Mouse (Mus musculus): Measurements from ENCODE around the gene Mndal. TPM values are rescaled to one million over a fixed set of nuclear protein-coding genes. Genes with fewer than 3 reads are reported as not detected.
"Not testable (repeated sequence)": the region's sequence is repeated elsewhere in the genome, so short reads cannot be mapped to it uniquely, and the experiment has no call there.

Gene Mndal
- polyA plus RNA-seq (2016; fragmentation: Nextera tagmentation; extraction: Ambion mirVana) = 0.21 and 0.37 TPM in 2 replicates

DNA sequence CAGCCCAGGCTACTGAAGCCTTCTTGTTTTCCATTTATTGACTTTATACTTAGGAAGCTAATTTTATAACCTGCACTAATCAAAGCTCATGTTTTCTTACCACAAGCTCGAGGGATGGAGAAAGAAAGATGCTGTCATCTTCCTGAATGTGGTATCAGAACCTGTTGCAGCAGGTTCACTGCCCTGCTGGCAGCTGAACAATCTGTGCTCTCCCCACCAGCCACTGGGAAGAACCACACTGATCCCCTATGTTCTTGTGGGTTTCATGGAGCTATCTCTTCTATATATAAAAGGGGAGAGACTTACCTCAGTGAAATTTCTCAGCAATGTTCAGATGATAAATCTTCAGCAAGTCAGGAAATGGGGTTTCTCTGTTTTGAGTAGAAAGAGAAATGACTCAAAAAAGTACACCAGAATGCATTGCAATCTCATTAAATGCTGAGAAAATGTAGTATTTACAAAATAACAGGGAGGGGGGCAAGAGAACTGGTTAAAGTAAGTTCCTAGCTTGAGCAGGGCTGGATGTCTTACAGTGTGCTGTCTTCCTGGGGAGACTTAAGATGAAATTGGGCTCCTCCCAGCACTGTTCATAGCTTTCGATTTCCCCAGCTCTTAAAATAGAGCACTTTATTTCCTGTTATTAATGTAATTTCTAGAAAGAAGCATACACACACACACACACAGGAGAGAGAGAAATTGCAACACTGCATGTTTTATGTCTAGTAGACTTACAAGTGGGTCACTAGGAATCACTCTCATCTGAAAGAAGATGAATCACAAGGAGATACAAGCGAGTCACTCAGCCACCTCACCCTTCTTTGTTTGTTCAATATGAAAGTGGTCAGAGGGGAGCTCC lies at the start of gene Mndal, which contains the start of gene Ifi203:
TSS of gene Mndal (minus strand) at position 568 of the 856 bp plus-strand sequence.
TSS of gene Ifi203 (minus strand) at position 749 of the 856 bp plus-strand sequence.
- H3K27ac ChIP-seq (replicated peaks); H3K4me1 ChIP-seq; H3K36me3 ChIP-seq; H3K4me3 ChIP-seq; H3K9me3 ChIP-seq (replicated peaks); H3K27me3 ChIP-seq (ENCODE audit: low read depth, poor library complexity, severe bottlenecking); DNase-seq (ENCODE audit: low spot score): not testable (repeated sequence)
- 89% methylated on average over 3 of the region's 3 CpGs for WGBS

DNA sequence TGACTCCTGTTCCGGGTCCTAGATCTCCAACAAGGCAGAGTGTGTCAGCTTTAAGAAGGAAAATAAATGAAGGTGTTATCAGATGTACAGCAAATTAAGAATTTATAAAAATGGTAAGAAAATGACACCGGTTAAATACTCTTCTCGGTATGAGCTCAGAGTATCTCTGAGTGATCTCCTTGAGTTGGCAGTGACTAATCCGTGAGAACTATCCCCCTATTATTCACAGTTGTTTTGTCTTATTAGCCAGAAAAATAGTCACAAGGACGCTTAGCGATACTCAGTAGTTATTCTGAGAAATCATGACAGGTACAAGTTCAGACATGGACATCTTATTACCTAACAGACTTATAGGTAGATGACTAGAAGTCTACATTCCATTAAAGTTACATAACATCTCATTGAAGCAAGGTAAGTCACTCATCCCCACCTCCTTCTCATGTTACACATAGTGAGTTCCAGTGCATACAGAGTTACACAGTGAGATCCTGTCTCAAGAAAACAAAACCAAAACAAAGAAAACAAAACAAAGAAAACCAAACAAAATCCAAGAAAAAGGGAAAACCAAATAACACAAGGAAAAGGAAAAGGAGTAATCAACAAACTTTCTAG lies 40.5 kb upstream of the Mndal start, which contains the start of gene Ifi202b:
TSS of gene Ifi202b (minus strand) at position 51 of the 612 bp plus-strand sequence.
- not testable (repeated sequence) for H3K9me3 ChIP-seq (replicated peaks); H3K4me3 ChIP-seq; H3K36me3 ChIP-seq; H3K27me3 ChIP-seq (ENCODE audit: low read depth, poor library complexity, severe bottlenecking); H3K4me1 ChIP-seq; H3K27ac ChIP-seq (replicated peaks); DNase-seq (ENCODE audit: low spot score)
- 90% methylated on average over 6 of the region's 6 CpGs for WGBS

DNA sequence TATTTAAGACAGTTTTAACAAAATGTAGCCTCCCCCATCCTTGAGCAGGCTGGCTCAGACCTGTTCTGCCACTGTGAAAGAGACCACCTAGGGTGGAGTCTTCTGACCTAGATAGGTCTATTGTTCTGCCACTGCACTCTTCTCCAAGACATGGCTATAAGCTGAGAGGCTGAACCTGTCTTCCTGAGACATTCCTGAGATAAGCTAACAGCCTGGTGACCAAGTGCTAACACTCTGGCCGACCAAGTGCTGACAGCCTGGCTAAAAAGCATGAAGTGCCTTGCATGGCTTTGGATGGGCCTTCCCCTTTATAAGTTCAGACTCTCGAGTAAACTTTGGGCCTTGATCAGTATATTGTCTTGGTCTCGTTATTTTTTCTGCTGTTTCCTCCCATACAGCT lies 38.7 kb upstream of the Mndal start:
- 74% methylated on average over 3 of the region's 3 CpGs for WGBS
- H3K27me3 ChIP-seq (ENCODE audit: low read depth, poor library complexity, severe bottlenecking); H3K4me1 ChIP-seq; H3K36me3 ChIP-seq; H3K9me3 ChIP-seq (replicated peaks); H3K4me3 ChIP-seq; DNase-seq (ENCODE audit: low spot score); H3K27ac ChIP-seq (replicated peaks): not testable (repeated sequence)

GRCm38 (mm10) chr1:173977622-173978021 lies 35.3 kb upstream of the Mndal start:
- Histone ChIP-seq H3K4me3 (no peak overlapping the region), H3K9me3 (replicated peaks) (no peaks in the 10 kb centered on the region), H3K36me3 (no peaks in the 10 kb centered on the region), H3K27me3 (ENCODE audit: low read depth, poor library complexity, severe bottlenecking) (no peaks in the 10 kb centered on the region), H3K4me1 (no peaks in the 10 kb centered on the region), H3K27ac (replicated peaks) (no peak overlapping the region)
- no peak for DNase-seq (ENCODE audit: low spot score)

GRCm38 (mm10) chr1:173973111-173973510 lies 30.8 kb upstream of the Mndal start:
- Histone ChIP-seq H3K4me3 (no peak overlapping the region), H3K27ac (replicated peaks) (no peak overlapping the region), H3K27me3 (ENCODE audit: low read depth, poor library complexity, severe bottlenecking) (no peaks in the 10 kb centered on the region), H3K9me3 (replicated peaks) (no peaks in the 10 kb centered on the region), H3K4me1 (no peaks in the 10 kb centered on the region), H3K36me3 (no peaks in the 10 kb centered on the region)
- no peak for DNase-seq (ENCODE audit: low spot score)

DNA sequence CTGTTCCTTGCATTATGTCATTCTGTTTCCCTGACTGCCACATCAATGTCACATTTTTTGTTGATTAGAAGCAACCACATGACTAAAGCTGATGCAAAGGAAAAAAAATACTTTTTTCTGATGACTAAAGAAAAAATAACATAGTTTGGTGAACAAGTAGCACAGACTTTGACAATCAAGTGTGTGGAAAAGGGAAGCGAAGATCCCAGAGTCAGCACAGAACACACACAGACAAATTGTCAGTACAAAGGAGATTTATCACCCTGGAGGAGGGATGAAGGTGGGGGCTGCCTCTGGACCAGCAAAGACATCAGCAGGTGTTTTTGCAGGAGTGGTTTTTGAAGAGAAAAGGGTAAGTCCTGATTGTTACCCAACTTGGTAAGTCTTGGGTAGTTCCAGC lies 19.2 kb upstream of the Mndal start:
- H3K4me3 ChIP-seq; DNase-seq (ENCODE audit: low spot score); H3K27me3 ChIP-seq (ENCODE audit: low read depth, poor library complexity, severe bottlenecking); H3K27ac ChIP-seq (replicated peaks); H3K4me1 ChIP-seq; H3K9me3 ChIP-seq (replicated peaks); H3K36me3 ChIP-seq: not testable (repeated sequence)
- 83% methylated on average over 1 of the region's 1 CpGs for WGBS

- not testable (repeated sequence) for H3K4me3 ChIP-seq; H3K36me3 ChIP-seq; H3K27me3 ChIP-seq (ENCODE audit: low read depth, poor library complexity, severe bottlenecking); H3K9me3 ChIP-seq (replicated peaks); DNase-seq (ENCODE audit: low spot score); H3K27ac ChIP-seq (replicated peaks); H3K4me1 ChIP-seq
- WGBS = 75% methylated on average over 3 of the region's 3 CpGs
Observed at GRCm38 (mm10) chr1:173959998-173960397, 17.7 kb upstream of the Mndal start.

DNA sequence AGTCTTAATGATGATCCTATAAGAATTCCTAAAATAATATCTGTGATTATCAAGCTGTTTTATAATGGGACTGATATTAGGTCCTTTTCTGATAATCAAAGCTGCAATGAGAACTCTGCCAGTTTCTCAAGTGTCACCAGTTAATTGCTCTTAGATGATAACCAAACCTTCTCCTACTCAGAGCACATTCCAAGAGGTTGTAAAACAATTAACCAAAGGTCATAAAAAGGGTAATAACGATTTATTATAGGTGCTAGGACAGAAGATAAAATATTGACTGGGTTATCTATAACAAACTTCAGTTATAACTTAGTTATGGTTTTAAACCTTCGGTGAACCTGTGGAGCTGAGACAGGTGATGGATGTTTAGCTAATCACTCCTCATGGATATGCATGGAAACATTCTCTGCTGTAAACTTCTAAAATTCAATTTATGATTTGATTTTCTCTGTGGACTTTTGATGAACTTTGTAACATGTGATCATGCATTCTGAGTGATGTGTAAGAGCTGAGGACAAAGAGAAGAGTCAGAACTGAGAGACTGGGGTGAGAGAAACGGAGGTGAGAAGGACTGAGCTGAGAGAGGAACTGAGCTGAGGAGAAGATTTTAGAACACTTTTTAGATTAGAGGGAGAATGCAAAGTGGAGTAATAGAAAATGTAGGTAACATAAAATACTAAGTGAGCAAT lies 13.7 kb upstream of the Mndal start:
- not testable (repeated sequence) for H3K9me3 ChIP-seq (replicated peaks); H3K4me3 ChIP-seq; H3K36me3 ChIP-seq; H3K4me1 ChIP-seq; H3K27ac ChIP-seq (replicated peaks); H3K27me3 ChIP-seq (ENCODE audit: low read depth, poor library complexity, severe bottlenecking); DNase-seq (ENCODE audit: low spot score)
- WGBS = 82% methylated on average over 3 of the region's 3 CpGs

DNA sequence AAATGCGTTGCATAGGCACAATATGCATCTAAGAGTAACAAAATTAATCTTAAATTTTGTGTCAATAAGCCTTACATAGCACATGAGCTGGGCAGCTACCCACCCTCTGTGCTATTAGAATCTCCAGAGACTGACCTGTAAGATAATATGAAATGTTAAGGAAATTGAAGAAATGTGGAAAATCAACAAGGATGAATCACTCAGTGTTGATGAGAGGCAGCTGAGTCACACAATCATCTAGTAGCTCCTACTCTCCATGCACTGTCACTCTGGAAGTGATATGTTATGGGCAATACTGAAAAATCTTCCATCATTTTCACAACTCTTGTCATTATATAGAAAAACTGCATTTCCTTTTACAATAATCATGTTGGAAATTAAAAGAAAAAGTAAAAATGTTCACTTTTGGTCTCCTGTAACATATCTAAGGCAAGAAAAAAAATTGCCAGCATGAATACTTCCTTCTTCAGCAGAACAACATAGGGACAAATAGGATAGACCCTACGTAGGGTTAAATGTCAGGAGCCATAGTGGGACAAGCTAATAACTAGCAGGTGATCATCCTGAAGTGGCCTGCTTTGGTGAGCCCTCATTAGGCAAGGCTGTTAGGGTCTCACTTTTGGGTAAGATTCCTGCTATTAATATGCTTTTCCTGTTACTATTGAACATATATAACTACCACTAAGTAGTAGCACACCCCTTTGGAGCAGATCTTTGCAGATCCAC lies 12.9 kb upstream of the Mndal start:
- Histone ChIP-seq H3K27ac (replicated peaks) (no peak overlapping the region), H3K27me3 (ENCODE audit: low read depth, poor library complexity, severe bottlenecking) (no peaks in the 10 kb centered on the region), H3K36me3 (no peaks in the 10 kb centered on the region), H3K4me3 (no peak overlapping the region), H3K9me3 (replicated peaks) (no peaks in the 10 kb centered on the region), H3K4me1 (no peaks in the 10 kb centered on the region)
- DNase-seq (ENCODE audit: low spot score) = no peak
- WGBS = 85% methylated on average over 2 of the region's 2 CpGs

- Histone ChIP-seq H3K36me3 (no peaks in the 10 kb centered on the region), H3K4me1 (no peaks in the 10 kb centered on the region), H3K27ac (replicated peaks) (no peak overlapping the region), H3K9me3 (replicated peaks) (no peaks in the 10 kb centered on the region), H3K4me3 (no peak overlapping the region), H3K27me3 (ENCODE audit: low read depth, poor library complexity, severe bottlenecking) (no peaks in the 10 kb centered on the region)
- 84% methylated on average over 1 of the region's 1 CpGs for WGBS
- no peak for DNase-seq (ENCODE audit: low spot score)
Observed at GRCm38 (mm10) chr1:173953563-173953962, 11.3 kb upstream of the Mndal start.

DNA sequence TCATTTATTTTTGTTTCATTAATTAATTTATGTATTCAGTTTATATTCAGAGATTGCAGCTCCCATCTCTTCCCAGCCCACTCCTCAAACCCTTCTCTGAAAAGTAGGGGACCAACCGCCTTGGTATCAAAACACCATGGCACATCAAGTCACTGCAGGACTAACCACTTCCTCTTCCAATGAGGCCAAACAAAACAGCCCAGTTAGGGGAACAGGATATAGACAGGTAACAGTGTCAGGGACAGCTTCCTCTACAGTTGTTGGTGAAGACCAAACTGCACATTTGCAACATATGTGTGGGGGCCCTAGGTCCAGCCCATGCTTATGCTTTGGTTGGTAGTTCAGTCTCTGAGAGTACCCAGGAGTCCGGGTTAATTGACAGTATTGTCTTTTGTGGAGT lies 6.8 kb upstream of the Mndal start:
- not testable (repeated sequence) for H3K36me3 ChIP-seq

DNA sequence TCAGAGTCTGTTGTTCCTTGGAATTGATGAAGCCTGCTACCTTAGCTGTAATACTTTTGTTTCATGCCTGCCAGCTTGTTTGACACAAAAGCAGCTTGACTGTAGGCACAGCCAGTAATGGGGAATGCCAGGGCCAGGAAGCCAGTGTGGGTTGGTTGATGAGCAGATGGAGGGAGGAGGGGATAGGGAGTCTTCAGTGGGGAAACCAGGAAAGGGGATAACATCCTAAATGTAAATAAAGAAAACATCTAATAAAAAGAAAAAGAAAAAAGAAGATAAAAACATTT lies 432 bp upstream of the Mndal start:
- not testable (repeated sequence) for H3K27ac ChIP-seq (replicated peaks); H3K4me3 ChIP-seq; H3K36me3 ChIP-seq; H3K27me3 ChIP-seq (ENCODE audit: low read depth, poor library complexity, severe bottlenecking); H3K9me3 ChIP-seq (replicated peaks); DNase-seq (ENCODE audit: low spot score); H3K4me1 ChIP-seq

More for the DNA sequence above, 6.8 kb upstream of the Mndal start:
- not testable (repeated sequence) for H3K4me3 ChIP-seq; H3K9me3 ChIP-seq (replicated peaks); DNase-seq (ENCODE audit: low spot score); H3K27ac ChIP-seq (replicated peaks); H3K27me3 ChIP-seq (ENCODE audit: low read depth, poor library complexity, severe bottlenecking); H3K4me1 ChIP-seq
- 87% methylated on average over 2 of the region's 2 CpGs for WGBS

DNA sequence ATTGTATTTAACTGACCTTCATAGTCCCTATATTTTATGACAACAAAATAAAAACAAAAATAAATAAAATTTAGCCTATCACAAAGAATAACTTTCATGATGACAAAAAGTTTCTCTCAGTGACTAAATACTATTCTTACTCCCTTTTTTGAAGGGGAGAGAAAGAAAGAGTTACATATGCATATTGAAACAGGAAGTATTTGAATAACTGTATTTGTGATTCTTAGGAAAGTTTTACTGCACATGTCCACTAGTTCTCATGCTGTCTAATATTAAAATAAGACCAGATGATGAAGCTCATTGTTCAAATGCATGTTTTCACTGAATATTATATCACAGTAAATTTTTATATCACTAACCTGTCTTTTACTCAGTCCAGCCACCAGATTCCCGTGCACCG lies 769 bp downstream of the Mndal start:
- DNase-seq (ENCODE audit: low spot score); H3K9me3 ChIP-seq (replicated peaks); H3K27ac ChIP-seq (replicated peaks); H3K27me3 ChIP-seq (ENCODE audit: low read depth, poor library complexity, severe bottlenecking); H3K4me3 ChIP-seq; H3K36me3 ChIP-seq; H3K4me1 ChIP-seq: not testable (repeated sequence)
- 97% methylated on average over 2 of the region's 2 CpGs for WGBS
